Mouse (Mus musculus): ENCODE data around the gene Yy2. TPM values are rescaled to one million over a fixed set of nuclear protein-coding genes. Genes with fewer than 3 reads are reported as not detected.

Gene Yy2
- 4.1 and 6.1 TPM in 2 replicates for polyA plus RNA-seq (2015; fragmentation: Nextera tagmentation; extraction: Ambion mirVana)

- no peak within 1 kb of the TSS for H3K4me2 ChIP-seq
- no peak for ATAC-seq
- H3K4me1 ChIP-seq = no peaks in the 10 kb centered on the region
- no peak within 1 kb of the TSS for H3K9ac ChIP-seq
- H3K4me3 ChIP-seq = no peak within 1 kb of the TSS
- WGBS = 93% methylated on average over 26 of the region's 26 CpGs
- no peaks in the 10 kb centered on the region for H3K9me3 ChIP-seq (replicated peaks)
- H3K36me3 ChIP-seq (ENCODE audit: poor library complexity, severe bottlenecking) = peaks cover 12% of the 10 kb centered on the region
- H3K27ac ChIP-seq = no peak within 1 kb of the TSS
- no peaks in the 10 kb centered on the region for H3K27me3 ChIP-seq
These were observed at the start of gene Yy2 for GRCm38 (mm10) chrX:157568840-157569239. Gene Yy2, minus strand, starts transcription at chrX:157568985.

DNA sequence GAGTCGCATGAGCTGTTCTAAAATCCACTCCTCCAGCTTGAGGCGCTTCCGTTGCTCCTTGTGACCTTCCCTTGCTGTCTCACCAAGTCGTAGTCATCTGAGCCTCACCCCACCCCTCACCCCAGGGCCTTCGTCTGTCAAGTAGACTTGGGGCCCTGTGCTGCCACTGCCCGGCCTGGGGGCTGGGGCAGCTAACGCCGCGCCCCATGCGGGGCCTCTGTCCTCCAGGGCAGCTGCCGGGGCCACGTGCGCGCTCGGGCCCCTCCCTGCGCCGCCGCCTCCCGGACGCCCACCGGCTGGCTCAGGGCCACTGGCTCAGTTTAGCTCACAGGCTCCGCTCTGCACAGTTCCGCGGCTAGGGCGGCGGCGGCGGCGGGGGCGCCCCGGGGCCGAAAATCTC, 44.1 kb upstream of the Yy2 start:
- WGBS = 22% methylated on average over 32 of the region's 32 CpGs
- H3K4me1 ChIP-seq = no peaks in the 10 kb centered on the region

GRCm38 (mm10) chrX:157601450-157601849, 32.7 kb upstream of the Yy2 start:
- no peak overlapping the region for H3K4me3 ChIP-seq
- ATAC-seq = no peak
- no peak overlapping the region for H3K27ac ChIP-seq
- H3K9me3 ChIP-seq (replicated peaks) = no peaks in the 10 kb centered on the region
- H3K27me3 ChIP-seq = no peaks in the 10 kb centered on the region
- WGBS = 10% methylated on average over 3 of the region's 3 CpGs
- no peaks in the 10 kb centered on the region for H3K36me3 ChIP-seq (ENCODE audit: poor library complexity, severe bottlenecking)
- H3K9ac ChIP-seq = no peak overlapping the region
- 0 out of 2 replicates have a peak, but pooled peaks cover 8% of the 10 kb centered on the region for H3K4me1 ChIP-seq
- no peak overlapping the region for H3K4me2 ChIP-seq

More for the DNA sequence above, 44.1 kb upstream of the Yy2 start:
- ATAC-seq = no peak
- Histone ChIP-seq H3K36me3 (ENCODE audit: poor library complexity, severe bottlenecking) (no peaks in the 10 kb centered on the region), H3K9me3 (replicated peaks) (no peaks in the 10 kb centered on the region), H3K4me3 (no peak overlapping the region), H3K27ac (no peak overlapping the region), H3K9ac (no peak overlapping the region), H3K4me2 (peak overlapping the region; percentile 41), H3K27me3 (no peaks in the 10 kb centered on the region)

- no peaks in the 10 kb centered on the region for H3K9me3 ChIP-seq (replicated peaks)
- peak; percentile 89 for ATAC-seq
- WGBS = 20% methylated on average over 69 of the region's 74 CpGs
These were observed 29.6 kb upstream of the Yy2 start, which contains the start of gene Mbtps2 for GRCm38 (mm10) chrX:157598186-157598996. Gene Mbtps2, minus strand, starts transcription at chrX:157598715.

GRCm38 (mm10) chrX:157597585-157598185, 28.9 kb upstream of the Yy2 start:
- H3K4me3 ChIP-seq = peak overlapping the region; percentile 59
- peak overlapping the region; percentile 88 for H3K27ac ChIP-seq
- H3K9me3 ChIP-seq (replicated peaks) = no peaks in the 10 kb centered on the region
- 16% methylated on average over 17 of the region's 17 CpGs for WGBS
- H3K4me1 ChIP-seq = 0 out of 2 replicates have a peak, but pooled peaks cover 8% of the 10 kb centered on the region
- no peaks in the 10 kb centered on the region for H3K36me3 ChIP-seq (ENCODE audit: poor library complexity, severe bottlenecking)
- ATAC-seq = peak; percentile 39
- no peaks in the 10 kb centered on the region for H3K27me3 ChIP-seq
- H3K4me2 ChIP-seq = peak overlapping the region; percentile 57
- H3K9ac ChIP-seq = peak overlapping the region; percentile 78

More at GRCm38 (mm10) chrX:157598186-157598996, 29.6 kb upstream of the Yy2 start, which contains the start of gene Mbtps2:
- peak within 1 kb of the TSS; percentile 57 for H3K4me2 ChIP-seq
- H3K36me3 ChIP-seq (ENCODE audit: poor library complexity, severe bottlenecking) = no peaks in the 10 kb centered on the region
- peak within 1 kb of the TSS; percentile 59 for H3K4me3 ChIP-seq
- peak within 1 kb of the TSS; percentile 78 for H3K9ac ChIP-seq
- peak within 1 kb of the TSS; percentile 88 for H3K27ac ChIP-seq
- 0 out of 2 replicates have a peak, but pooled peaks cover 8% of the 10 kb centered on the region for H3K4me1 ChIP-seq
- H3K27me3 ChIP-seq = no peaks in the 10 kb centered on the region

GRCm38 (mm10) chrX:157596802-157597201, 28.0 kb upstream of the Yy2 start:
- Histone ChIP-seq H3K4me1 (0 out of 2 replicates have a peak, but pooled peaks cover 8% of the 10 kb centered on the region), H3K9ac (peak overlapping the region; percentile 78; the same call in 1 of the 2 replicates), H3K36me3 (ENCODE audit: poor library complexity, severe bottlenecking) (no peaks in the 10 kb centered on the region), H3K9me3 (replicated peaks) (no peaks in the 10 kb centered on the region), H3K27me3 (no peaks in the 10 kb centered on the region), H3K4me2 (peak overlapping the region; percentile 57), H3K4me3 (peak overlapping the region; percentile 59), H3K27ac (no peak overlapping the region)
- ATAC-seq = no peak
- WGBS = 91% methylated on average over 5 of the region's 5 CpGs

- Histone ChIP-seq H3K9ac (no peak overlapping the region), H3K4me1 (0 out of 2 replicates have a peak, but pooled peaks cover 8% of the 10 kb centered on the region), H3K4me2 (no peak overlapping the region), H3K4me3 (no peak overlapping the region), H3K9me3 (replicated peaks) (no peaks in the 10 kb centered on the region), H3K36me3 (ENCODE audit: poor library complexity, severe bottlenecking) (no peaks in the 10 kb centered on the region), H3K27ac (no peak overlapping the region), H3K27me3 (no peaks in the 10 kb centered on the region)
- 89% methylated on average over 6 of the region's 6 CpGs for WGBS
- no peak for ATAC-seq
These were observed 27.1 kb upstream of the Yy2 start for GRCm38 (mm10) chrX:157595927-157596326.

- 41% methylated on average over 2 of the region's 2 CpGs for WGBS
- Histone ChIP-seq H3K36me3 (ENCODE audit: poor library complexity, severe bottlenecking) (peaks cover 9% of the 10 kb centered on the region; the same call in 1 of the 2 replicates), H3K9ac (no peak overlapping the region), H3K27ac (no peak overlapping the region), H3K4me1 (0 out of 2 replicates have a peak, but pooled peaks cover 8% of the 10 kb centered on the region), H3K27me3 (no peaks in the 10 kb centered on the region), H3K4me2 (no peak overlapping the region), H3K9me3 (replicated peaks) (no peaks in the 10 kb centered on the region), H3K4me3 (no peak overlapping the region)
- no peak for ATAC-seq
These were observed 25.8 kb upstream of the Yy2 start for GRCm38 (mm10) chrX:157594606-157595005.

- WGBS = 45% methylated on average over 5 of the region's 5 CpGs
- Histone ChIP-seq H3K27me3 (no peaks in the 10 kb centered on the region), H3K9ac (no peak overlapping the region), H3K9me3 (replicated peaks) (no peaks in the 10 kb centered on the region), H3K36me3 (ENCODE audit: poor library complexity, severe bottlenecking) (peaks cover 12% of the 10 kb centered on the region), H3K4me1 (no peaks in the 10 kb centered on the region), H3K27ac (0 out of 2 replicates have a peak overlapping the region, but pooled peaks have one; percentile 31), H3K4me2 (no peak overlapping the region), H3K4me3 (no peak overlapping the region)
- ATAC-seq = 0 out of 2 replicates have a peak, but pooled peaks have one; percentile 27
These were observed 18.2 kb upstream of the Yy2 start for GRCm38 (mm10) chrX:157587001-157587400.

DNA sequence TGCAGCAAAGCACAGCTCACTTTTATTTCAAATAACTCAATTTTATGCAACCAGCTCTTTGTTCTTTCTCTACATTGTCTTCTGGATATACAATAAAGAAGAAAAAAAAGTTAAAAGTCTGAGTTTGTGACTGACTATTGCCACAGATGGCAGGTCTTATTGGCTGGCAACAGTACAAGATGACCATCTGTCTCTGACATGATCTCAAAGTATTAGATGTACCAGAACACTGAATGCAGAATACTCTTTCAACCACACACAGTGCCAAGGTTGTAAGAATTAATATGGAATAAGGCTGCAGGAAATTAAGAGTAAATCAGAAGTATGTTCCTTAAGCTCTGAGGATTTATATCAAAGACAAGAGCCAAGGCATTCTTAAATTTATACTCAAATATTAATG, 17.6 kb upstream of the Yy2 start:
- Histone ChIP-seq H3K4me2 (no peak overlapping the region), H3K4me1 (no peaks in the 10 kb centered on the region), H3K27ac (no peak overlapping the region), H3K9me3 (replicated peaks) (no peaks in the 10 kb centered on the region), H3K36me3 (ENCODE audit: poor library complexity, severe bottlenecking) (peaks cover 12% of the 10 kb centered on the region), H3K4me3 (no peak overlapping the region), H3K27me3 (no peaks in the 10 kb centered on the region), H3K9ac (no peak overlapping the region)
- ATAC-seq = peak; percentile 67; the same call in 1 of the 2 replicates

GRCm38 (mm10) chrX:157579108-157579614, 10.4 kb upstream of the Yy2 start:
- no peaks in the 10 kb centered on the region for H3K4me1 ChIP-seq
- H3K27me3 ChIP-seq = no peaks in the 10 kb centered on the region
- no peak overlapping the region for H3K27ac ChIP-seq
- no peaks in the 10 kb centered on the region for H3K9me3 ChIP-seq (replicated peaks)
- no peak overlapping the region for H3K4me3 ChIP-seq
- ATAC-seq = no peak
- 60% methylated on average over 6 of the region's 6 CpGs for WGBS
- H3K36me3 ChIP-seq (ENCODE audit: poor library complexity, severe bottlenecking) = peaks cover 13% of the 10 kb centered on the region
- H3K4me2 ChIP-seq = no peak overlapping the region
- no peak overlapping the region for H3K9ac ChIP-seq

DNA sequence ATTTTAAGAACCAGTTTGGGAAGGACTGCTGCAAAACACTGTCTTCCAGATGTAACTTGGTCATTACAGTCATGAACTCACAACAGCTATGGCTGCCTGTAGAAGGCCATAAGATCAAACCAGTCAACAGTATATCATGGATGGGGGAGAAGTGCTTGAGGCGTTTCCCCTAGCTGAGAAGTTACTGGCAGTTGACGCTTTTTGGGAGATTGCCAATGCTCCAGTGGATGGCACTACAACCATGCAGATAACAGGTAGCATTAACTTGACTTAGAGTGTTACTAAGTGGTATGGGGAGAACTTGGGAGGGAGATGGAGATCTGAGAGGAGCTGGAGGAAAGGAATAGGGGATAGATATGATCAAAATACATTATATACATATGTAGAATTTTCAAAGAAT, 5.9 kb upstream of the Yy2 start:
- no peak overlapping the region for H3K9ac ChIP-seq
- H3K9me3 ChIP-seq (replicated peaks) = no peaks in the 10 kb centered on the region
- peaks cover 13% of the 10 kb centered on the region for H3K36me3 ChIP-seq (ENCODE audit: poor library complexity, severe bottlenecking)
- 86% methylated on average over 2 of the region's 2 CpGs for WGBS
- H3K4me2 ChIP-seq = no peak overlapping the region
- no peak for ATAC-seq
- no peaks in the 10 kb centered on the region for H3K4me1 ChIP-seq
- no peak overlapping the region for H3K27ac ChIP-seq
- no peak overlapping the region for H3K4me3 ChIP-seq
- H3K27me3 ChIP-seq = no peaks in the 10 kb centered on the region

Measured in forebrain, embryonic 13.5 days (tissue).